Mouse (Mus musculus) spleen, adult 12 weeks (tissue): ENCODE data around the gene Arid5b.

ENCODE experiments used
- DNase-seq: peaks from one replicate; pipeline ENCODE4 v3.0.0; 2022; ENCODE audit warnings: low spot score

Gene Arid5b

DNA sequence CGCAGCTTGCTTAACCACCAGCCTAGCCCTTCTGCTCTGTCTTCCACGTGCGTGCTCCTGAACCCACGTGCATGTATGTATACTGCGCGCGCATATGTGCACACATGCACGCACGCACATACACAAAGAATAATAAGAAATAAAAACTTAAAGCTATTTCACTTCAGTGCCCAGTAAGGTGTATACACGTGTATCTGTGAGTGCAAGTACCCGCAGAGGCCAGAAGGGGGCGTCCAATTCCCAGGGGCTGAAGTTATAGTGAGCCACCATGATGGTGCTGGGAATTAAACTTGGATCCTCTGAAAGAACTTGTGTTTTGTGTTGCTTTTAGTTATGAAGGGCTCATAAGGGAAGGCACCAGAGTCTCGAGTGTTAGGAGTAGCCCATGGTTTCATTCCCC is 227.7 kb downstream of the Arid5b start:
- no peak for DNase-seq

DNA sequence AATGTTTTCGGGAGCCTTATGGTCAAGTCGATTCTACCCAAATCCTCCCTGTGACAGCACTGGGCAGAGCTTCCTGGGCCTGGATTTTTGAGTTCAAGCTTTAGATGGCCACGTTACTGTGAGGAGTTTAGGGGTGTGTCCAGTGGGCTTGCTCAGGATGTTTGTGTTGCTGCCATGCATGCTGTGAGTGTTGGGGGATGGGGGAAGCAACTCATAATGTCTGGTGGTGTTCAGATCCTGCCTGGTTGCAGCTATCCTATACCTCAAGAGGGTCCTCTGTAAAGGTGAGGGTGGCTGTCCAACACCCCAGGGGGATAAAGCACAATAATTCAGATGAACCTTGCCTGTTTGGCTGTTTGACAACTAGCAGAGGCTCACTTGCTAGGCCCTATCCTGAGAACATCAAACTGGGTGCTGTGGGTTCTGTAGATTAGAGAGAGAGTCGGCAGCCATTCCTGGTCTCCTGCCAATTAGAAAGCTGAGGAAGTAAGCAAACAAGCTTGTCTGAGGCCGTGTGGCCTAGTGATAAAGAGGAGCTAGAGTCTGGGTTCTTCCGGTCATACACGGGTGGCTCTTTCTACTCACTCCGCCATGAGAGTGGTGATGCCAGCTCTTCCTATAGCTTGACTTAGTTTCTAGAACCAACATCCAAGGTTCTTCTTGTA is 229.8 kb downstream of the Arid5b start:
- DNase-seq, result no peak

DNA sequence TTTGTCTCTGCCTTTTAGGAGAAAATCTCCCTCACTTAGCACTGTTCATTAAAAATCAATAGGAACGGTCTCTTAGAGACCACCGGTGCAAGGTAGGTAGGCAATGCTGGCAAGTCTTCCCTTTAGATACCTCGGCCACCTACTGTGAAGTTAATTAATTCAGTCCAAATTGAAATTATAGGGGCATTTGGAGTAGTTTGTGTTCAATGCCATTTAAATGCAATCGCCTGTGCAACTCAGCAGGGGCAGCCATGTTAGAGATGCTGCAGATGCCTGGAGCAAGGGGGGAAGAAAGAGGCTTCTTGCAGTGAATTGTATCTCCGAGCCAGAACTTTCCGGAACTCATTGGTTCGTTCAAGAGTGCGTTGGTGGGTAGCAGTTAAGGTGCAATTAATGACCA is 233.7 kb downstream of the Arid5b start:
- DNase-seq, result no peak

DNA sequence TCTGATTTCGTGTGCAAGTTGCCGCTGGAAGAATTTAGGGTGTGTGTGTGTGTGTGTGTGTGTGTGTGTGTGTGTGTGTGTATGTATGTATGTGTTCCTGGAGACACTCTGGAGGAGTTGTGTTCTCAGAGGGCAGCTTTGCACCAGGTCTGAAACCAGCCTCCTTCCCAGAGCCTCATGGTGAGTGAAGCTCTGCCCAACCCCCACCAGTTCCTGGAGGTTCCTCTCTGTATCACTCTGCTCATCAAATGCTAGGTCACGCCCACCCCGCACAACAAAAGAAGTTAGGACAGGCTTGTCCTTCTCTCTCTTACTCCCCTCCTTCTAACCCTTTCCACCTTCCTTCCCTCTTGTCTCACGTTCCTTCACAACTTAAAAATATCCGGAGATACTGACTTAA is 234.6 kb downstream of the Arid5b start:
- no peak for DNase-seq
